Mouse (Mus musculus) frontal cortex, postnatal 36 days (tissue): ENCODE measurements around the gene Ambra1.

Source experiments
- DNase-seq, 2 experiments: peaks; one replicate each; pipeline ENCODE4 v3.0.0; 2022; ENCODE audit warnings: low spot score in 2 of 2

Ambra1 gene

GRCm38 (mm10) chr2:91959544-91960410 lies 229.8 kb downstream of the Ambra1 start:
- no peak for DNase-seq

- DNase-seq, result no peak
These were observed 230.5 kb downstream of the Ambra1 start for GRCm38 (mm10) chr2:91960459-91960858.

GRCm38 (mm10) chr2:91961901-91962761 lies 232.2 kb downstream of the Ambra1 start:
- no peak for DNase-seq

GRCm38 (mm10) chr2:91962864-91963401 lies 233.0 kb downstream of the Ambra1 start:
- no peak for DNase-seq

- DNase-seq, result peak; percentile 94 to 95
These were observed 233.6 kb downstream of the Ambra1 start for GRCm38 (mm10) chr2:91963443-91963932.

- no peak for DNase-seq
These were observed 234.8 kb downstream of the Ambra1 start for GRCm38 (mm10) chr2:91964610-91965204.

- DNase-seq, result no peak
These were observed 235.5 kb downstream of the Ambra1 start for GRCm38 (mm10) chr2:91965417-91965816.

GRCm38 (mm10) chr2:91966367-91966766 lies 236.4 kb downstream of the Ambra1 start:
- DNase-seq, result no peak

- DNase-seq, result no peak
These were observed 238.0 kb downstream of the Ambra1 start for GRCm38 (mm10) chr2:91967962-91968361.
